Mouse (Mus musculus) liver, adult 2 months (tissue): Measurements from ENCODE around the gene Acaca. TPM values are rescaled to one million over a fixed set of nuclear protein-coding genes. Genes with fewer than 3 reads are reported as not detected.

Experiments
- DNase-seq: peaks from one replicate; pipeline ENCODE4 v3.0.0-alpha.2; 2011; ENCODE audit warnings: low read depth, low spot score; ENCODE audit errors: extremely low read depth
- H3K27ac ChIP-seq: fragments of 200-500 bp; replicated peaks from 2 replicates; pipeline ENCODE4 v1.5.1; 2012; ENCODE audit warnings: low read depth, mild to moderate bottlenecking, control low read depth, inconsistent platforms, low read length; ENCODE audit not compliant: insufficient read depth
- H3K27me3 ChIP-seq: fragments of 200-500 bp; 2 replicates; pipeline ENCODE4 v1.6.1; 2012; ENCODE audit warnings: mild to moderate bottlenecking, moderate library complexity, low read length, inconsistent platforms; ENCODE audit not compliant: control insufficient read depth, insufficient read depth
- H3K36me3 ChIP-seq: fragments of 200-500 bp; 2 replicates; pipeline ENCODE4 v1.6.1; 2012; ENCODE audit warnings: low read length, inconsistent platforms; ENCODE audit not compliant: control insufficient read depth, insufficient read depth
- H3K4me1 ChIP-seq: fragments of 200-500 bp; 2 replicates; pipeline ENCODE4 v1.6.1; 2011; ENCODE audit warnings: low read length; ENCODE audit not compliant: control insufficient read depth, insufficient read depth
- H3K4me3 ChIP-seq: fragments of 200-500 bp; 2 replicates; pipeline ENCODE4 v1.5.1; 2011; ENCODE audit warnings: low read depth, mild to moderate bottlenecking, control low read depth, low read length, moderate library complexity; ENCODE audit not compliant: insufficient read depth
- H3K79me2 ChIP-seq: fragments of 200-500 bp; 2 replicates; pipeline ENCODE4 v1.6.1; 2012; ENCODE audit warnings: inconsistent platforms, mild to moderate bottlenecking, low read length, moderate library complexity; ENCODE audit not compliant: control insufficient read depth, insufficient read depth
- H3K9ac ChIP-seq: fragments of 200-500 bp; 2 replicates; pipeline ENCODE4 v1.6.1; 2012; ENCODE audit warnings: low read depth, mild to moderate bottlenecking, control low read depth, inconsistent platforms, low read length
- CTCF ChIP-seq: fragments of 200-500 bp; IDR thresholded peaks from 2 replicates; pipeline ENCODE4 v1.5.1; 2011; ENCODE audit warnings: low read depth, low read length, control low read depth
- POLR2A ChIP-seq: fragments of 200-500 bp; IDR thresholded peaks from 2 replicates; pipeline ENCODE4 v1.6.1; 2011; ENCODE audit warnings: low read length, control low read depth; ENCODE audit not compliant: insufficient read depth; ENCODE audit errors: extremely low read depth
- WGBS: fragments of 180-500 bp; shearing (Covaris S2); methylation state at CpG from one replicate; pipeline ENCODE4 v1.1.7; 2018; 5-methylcytosine and 5-hydroxymethylcytosine counted together
- polyA plus RNA-seq: library from polyadenylated mRNA; depleted of rRNA; stranded (reverse); fragments of >200 nt; gene quantifications from 2 replicates; pipeline ENCODE4 v1.2.3, GENCODE M21; 2012
- total RNA-seq: library from RNA; depleted of rRNA; stranded (reverse); fragments of >200 nt; gene quantifications from 2 replicates; pipeline ENCODE4 v1.2.3, GENCODE M21; 2014

Gene Acaca
- total and polyA plus RNA-seq, 2 experiments: 20.7 to 86.4 TPM

- Histone ChIP-seq H3K27me3 (no peaks in the 10 kb centered on the region), H3K4me3 (no peak overlapping the region), H3K27ac (no peak overlapping the region), H3K36me3 (no peaks in the 10 kb centered on the region), H3K4me1 (no peaks in the 10 kb centered on the region), H3K79me2 (no peaks in the 10 kb centered on the region), H3K9ac (no peak overlapping the region)
- no peak for TF ChIP-seq POLR2A
- peak; percentile 23; the same call in 1 of the 2 replicates for TF ChIP-seq CTCF
- 95% methylated on average over 4 of the region's 4 CpGs for WGBS
- DNase-seq: no peak
Observed at GRCm38 (mm10) chr11:84406733-84407132, 277.3 kb downstream of the Acaca start.

- TF ChIP-seq CTCF (no peak), POLR2A (no peak)
- Histone ChIP-seq H3K9ac (no peak overlapping the region), H3K4me3 (no peak overlapping the region), H3K79me2 (no peaks in the 10 kb centered on the region), H3K27ac (no peak overlapping the region), H3K4me1 (no peaks in the 10 kb centered on the region), H3K27me3 (no peaks in the 10 kb centered on the region), H3K36me3 (no peaks in the 10 kb centered on the region)
- 57% methylated on average over 4 of the region's 4 CpGs for WGBS
- DNase-seq: no peak
Observed at GRCm38 (mm10) chr11:84410383-84410782, 280.9 kb downstream of the Acaca start.

GRCm38 (mm10) chr11:84410879-84411641 is 281.6 kb downstream of the Acaca start:
- Histone ChIP-seq H3K4me1 (no peaks in the 10 kb centered on the region), H3K9ac (no peak overlapping the region), H3K4me3 (no peak overlapping the region), H3K27me3 (no peaks in the 10 kb centered on the region), H3K79me2 (no peaks in the 10 kb centered on the region), H3K36me3 (no peaks in the 10 kb centered on the region), H3K27ac (no peak overlapping the region)
- DNase-seq: no peak
- TF ChIP-seq POLR2A: no peak
- no peak for TF ChIP-seq CTCF
- 69% methylated on average over 7 of the region's 7 CpGs for WGBS

- Histone ChIP-seq H3K9ac (no peak overlapping the region), H3K79me2 (no peaks in the 10 kb centered on the region), H3K4me1 (no peaks in the 10 kb centered on the region), H3K27ac (no peak overlapping the region), H3K36me3 (no peaks in the 10 kb centered on the region), H3K4me3 (no peak overlapping the region), H3K27me3 (no peaks in the 10 kb centered on the region)
- DNase-seq: no peak
- no peak for TF ChIP-seq POLR2A
- no peak for TF ChIP-seq CTCF
- WGBS: 69% methylated on average over 7 of the region's 7 CpGs
Observed at GRCm38 (mm10) chr11:84411642-84412018, 282.2 kb downstream of the Acaca start.

- Histone ChIP-seq H3K9ac (no peak overlapping the region), H3K79me2 (no peaks in the 10 kb centered on the region), H3K27me3 (no peaks in the 10 kb centered on the region), H3K27ac (no peak overlapping the region), H3K4me1 (no peaks in the 10 kb centered on the region), H3K4me3 (no peak overlapping the region), H3K36me3 (no peaks in the 10 kb centered on the region)
- TF ChIP-seq CTCF (no peak), POLR2A (no peak)
- WGBS: 86% methylated on average over 12 of the region's 12 CpGs
- DNase-seq: no peak
Observed at GRCm38 (mm10) chr11:84412201-84412934, 282.9 kb downstream of the Acaca start.

- Histone ChIP-seq H3K4me3 (no peak overlapping the region), H3K4me1 (no peaks in the 10 kb centered on the region), H3K27ac (no peak overlapping the region), H3K27me3 (no peaks in the 10 kb centered on the region), H3K36me3 (no peaks in the 10 kb centered on the region), H3K79me2 (no peaks in the 10 kb centered on the region), H3K9ac (no peak overlapping the region)
- DNase-seq: no peak
- WGBS: 65% methylated on average over 6 of the region's 6 CpGs
- no peak for TF ChIP-seq CTCF
Observed at GRCm38 (mm10) chr11:84413111-84413510, 283.6 kb downstream of the Acaca start.
